Mouse (Mus musculus) MEL (cell line): ENCODE results near the gene Ext2. TPM values are rescaled to one million over a fixed set of nuclear protein-coding genes. Genes with fewer than 3 reads are reported as not detected.

Experiments
- DNase-seq: peaks from one replicate; pipeline ENCODE4 v3.0.0; 2011; ENCODE audit warnings: low read depth, low spot score
- H3K27ac ChIP-seq: 2 replicates; pipeline ENCODE4 v1.5.1; 2012; ENCODE audit warnings: low read depth, mild to moderate bottlenecking, control low read depth, low read length, moderate library complexity; ENCODE audit not compliant: control insufficient read depth
- H3K27me3 ChIP-seq, 2 experiments: fragments of 150-350 bp in 1 of 2; sonication (generic) in 1 of 2; 2 replicates each; pipeline ENCODE4 v1.6.1; 2012; ENCODE audit warnings: low read length in 2 of 2, mild to moderate bottlenecking in 2 of 2, improper control_type of control experiment in 1 of 2, moderate library complexity in 1 of 2; ENCODE audit not compliant: insufficient read depth in 2 of 2, control insufficient read depth in 1 of 2
- H3K36me3 ChIP-seq, 2 experiments: 2 replicates each; pipeline ENCODE4 v1.6.1; 2012 to 2014; ENCODE audit warnings: low read length in 2 of 2, improper control_type of control experiment in 1 of 2, inconsistent platforms in 1 of 2, mild to moderate bottlenecking in 1 of 2; ENCODE audit not compliant: insufficient read depth in 2 of 2, control insufficient read depth in 1 of 2
- H3K4me1 ChIP-seq, 2 experiments: fragments of 150-350 bp in 1 of 2; sonication (generic) in 1 of 2; 2 replicates each; pipeline ENCODE4 v1.6.1; 2012; ENCODE audit warnings: low read length in 2 of 2, improper control_type of control experiment in 1 of 2, mild to moderate bottlenecking in 1 of 2; ENCODE audit not compliant: insufficient read depth in 2 of 2, control insufficient read depth in 1 of 2
- H3K4me3 ChIP-seq, 2 experiments: fragments of 150-350 bp in 1 of 2; sonication (generic) in 1 of 2; 2 replicates each; pipeline ENCODE4 v1.5.1; 2012; ENCODE audit warnings: low read depth in 2 of 2, low read length in 2 of 2, mild to moderate bottlenecking in 2 of 2, moderate library complexity in 2 of 2, control low read depth in 1 of 2, improper control_type of control experiment in 1 of 2; ENCODE audit not compliant: control insufficient read depth in 1 of 2, insufficient read depth in 1 of 2
- H3K79me2 ChIP-seq: 2 replicates; pipeline ENCODE4 v1.6.1; 2012; ENCODE audit warnings: mild to moderate bottlenecking, low read length, moderate library complexity; ENCODE audit not compliant: control insufficient read depth, poor library complexity, insufficient read depth
- H3K9ac ChIP-seq: 2 replicates; pipeline ENCODE4 v1.6.1; 2012; ENCODE audit warnings: low read depth, mild to moderate bottlenecking, control low read depth, low read length, moderate library complexity; ENCODE audit not compliant: control insufficient read depth, poor library complexity, severe bottlenecking
- H3K9me3 ChIP-seq: fragments of 150-350 bp; sonication (generic); replicated peaks from 2 replicates; pipeline ENCODE4 v1.6.1; 2012; ENCODE audit warnings: mild to moderate bottlenecking, low read length, improper control_type of control experiment, moderate library complexity; ENCODE audit not compliant: insufficient read depth
- CTCF ChIP-seq, 3 experiments: IDR thresholded peaks in 2 of 3; conservative IDR thresholded peaks in 1 of 3; 2 replicates each; pipeline ENCODE4 v1.5.1; 2011 to 2012; ENCODE audit warnings: low read length in 3 of 3, low read depth in 2 of 3, mild to moderate bottlenecking in 2 of 3, improper control_type of control experiment in 1 of 3, inconsistent platforms in 1 of 3, mixed read lengths in 1 of 3, moderate library complexity in 1 of 3; ENCODE audit not compliant: control insufficient read depth in 1 of 3, insufficient read depth in 1 of 3, poor library complexity in 1 of 3, severe bottlenecking in 1 of 3
- ELF1 ChIP-seq: IDR thresholded peaks from 2 replicates; pipeline ENCODE4 v1.6.1; 2014; ENCODE audit warnings: low read depth, mild to moderate bottlenecking, inconsistent platforms, low read length, improper control_type of control experiment, moderate library complexity
- EP300 ChIP-seq, 2 experiments: IDR thresholded peaks; 2 replicates each; pipeline ENCODE4 v1.6.1; 2011; ENCODE audit warnings: improper control_type of control experiment in 2 of 2, low read length in 2 of 2, low read depth in 1 of 2, mild to moderate bottlenecking in 1 of 2
- GABPA ChIP-seq: IDR thresholded peaks from 2 replicates; pipeline ENCODE4 v1.6.1; 2012; ENCODE audit warnings: low read depth, mild to moderate bottlenecking, inconsistent platforms, low read length, improper control_type of control experiment, moderate library complexity
- GATA1 ChIP-seq: IDR thresholded peaks from 2 replicates; pipeline ENCODE4 v1.6.1; 2011; ENCODE audit warnings: low read depth, low read length, improper control_type of control experiment
- MAX ChIP-seq: IDR thresholded peaks from 2 replicates; pipeline ENCODE4 v1.6.1; 2011; ENCODE audit warnings: low read length, improper control_type of control experiment
- MAZ ChIP-seq: IDR thresholded peaks from 2 replicates; pipeline ENCODE4 v1.6.1; 2012; ENCODE audit warnings: low read depth, mild to moderate bottlenecking, inconsistent platforms, low read length, improper control_type of control experiment
- MXI1 ChIP-seq: IDR thresholded peaks from 2 replicates; pipeline ENCODE4 v1.6.1; 2011; ENCODE audit warnings: mild to moderate bottlenecking, low read depth, low read length, improper control_type of control experiment
- NELFE ChIP-seq: IDR thresholded peaks from 2 replicates; pipeline ENCODE4 v1.6.1; 2011; ENCODE audit warnings: low read depth, low read length, improper control_type of control experiment
- SMC3 ChIP-seq: IDR thresholded peaks from 2 replicates; pipeline ENCODE4 v1.6.1; 2011; ENCODE audit warnings: low read depth, low read length, improper control_type of control experiment
- TAL1 ChIP-seq: IDR thresholded peaks from 2 replicates; pipeline ENCODE4 v1.6.1; 2012; ENCODE audit warnings: mild to moderate bottlenecking, inconsistent platforms, low read length, moderate library complexity, mixed read lengths
- TBP ChIP-seq: IDR thresholded peaks from 2 replicates; pipeline ENCODE4 v1.8.0; 2011; ENCODE audit warnings: low read depth, low read length, improper control_type of control experiment
- TCF12 ChIP-seq: IDR thresholded peaks from 2 replicates; pipeline ENCODE4 v1.6.1; 2014; ENCODE audit warnings: low read depth, mild to moderate bottlenecking, inconsistent platforms, low read length, improper control_type of control experiment, moderate library complexity
- USF1 ChIP-seq: IDR thresholded peaks from 2 replicates; pipeline ENCODE4 v1.6.1; 2014; ENCODE audit warnings: low read depth, mild to moderate bottlenecking, inconsistent platforms, low read length, improper control_type of control experiment, moderate library complexity
- USF2 ChIP-seq, 2 experiments: IDR thresholded peaks; 2 replicates each; pipeline ENCODE4 v1.6.1; 2011 to 2012; ENCODE audit warnings: improper control_type of control experiment in 2 of 2, low read length in 2 of 2, borderline replicate concordance in 1 of 2, inconsistent platforms in 1 of 2, low read depth in 1 of 2, mild to moderate bottlenecking in 1 of 2; ENCODE audit not compliant: insufficient read depth in 1 of 2
- ZNF384 ChIP-seq: IDR thresholded peaks from 2 replicates; pipeline ENCODE4 v1.6.1; 2012; ENCODE audit warnings: low read depth, mild to moderate bottlenecking, inconsistent platforms, low read length, improper control_type of control experiment
- polyA plus RNA-seq, 2 experiments: library from polyadenylated mRNA; stranded (reverse) in 1 of 2; unstranded in 1 of 2; fragments of >175 nt in 1 of 2; fragments of >200 nt in 1 of 2; gene quantifications; 2 replicates each; pipeline versions ENCODE4 v1.2.1 to v1.2.4; 2012; ENCODE audit warnings: low replicate concordance in 2 of 2, low read depth in 1 of 2; ENCODE audit not compliant: insufficient read length in 2 of 2, insufficient read depth in 1 of 2, missing spikeins in 1 of 2
- total RNA-seq: library from RNA; depleted of rRNA; stranded (reverse); fragments of 300-350 nt; gene quantifications from 2 replicates; pipeline ENCODE4 v1.2.3, GENCODE M21; 2012

Gene Ext2
- total and polyA plus RNA-seq, 3 experiments, result 33.7 to 66.8 TPM; not detected in 1

GRCm38 (mm10) chr2:93817791-93818190 is 4.6 kb downstream of the Ext2 start:
- Histone ChIP-seq H3K36me3 (no peaks in the 10 kb centered on the region; a peak in 2 of 4 replicates), H3K9ac (no peak overlapping the region), H3K4me3 (no peak overlapping the region), H3K4me1 (peaks cover 3 to 14% of the 10 kb centered on the region in 2 experiments; a peak in 3 of 4 replicates), H3K79me2 (peaks cover 1% of the 10 kb centered on the region), H3K27me3 (no peaks in the 10 kb centered on the region), H3K9me3 (no peaks in the 10 kb centered on the region), H3K27ac (no peak overlapping the region)
- DNase-seq, result peak; percentile 51
- peak; percentile 44; the same call in 1 of the 2 replicates for TF ChIP-seq ZNF384
- no peak for TF ChIP-seq GATA1
- no peak for TF ChIP-seq MXI1
- TF ChIP-seq TCF12, result peak; percentile 29; the same call in 1 of the 2 replicates
- no peak for TF ChIP-seq GABPA
- TF ChIP-seq EP300 (IDR thresholded peaks at IDR 0.05; ENCODE audit: low read depth in 1 of 2, low read length in 2 of 2), result peak in 1 of 2 experiments; percentile 33; a peak in 2 of 4 replicates
- TF ChIP-seq CTCF (IDR thresholded peaks at IDR 0.05 in 2 of 3, conservative IDR thresholded peaks at IDR 0.05 in 1 of 3; ENCODE audit: control insufficient read depth in 1 of 3, insufficient read depth in 1 of 3, low read depth in 2 of 3, low read length in 3 of 3, poor library complexity in 1 of 3, severe bottlenecking in 1 of 3), result no peak

- H3K36me3 ChIP-seq, result peaks cover 0 to 3% of the 10 kb centered on the region in 2 experiments; a peak in 2 of 4 replicates
- no peaks in the 10 kb centered on the region for H3K27me3 ChIP-seq
- no peak for DNase-seq
- H3K9ac ChIP-seq, result no peak overlapping the region
- no peak overlapping the region for H3K27ac ChIP-seq
- H3K4me3 ChIP-seq, result no peak overlapping the region
- no peaks in the 10 kb centered on the region; the same call in 1 of the 2 replicates for H3K79me2 ChIP-seq
- TF ChIP-seq USF2 (IDR thresholded peaks at IDR 0.05; ENCODE audit: borderline replicate concordance in 1 of 2, insufficient read depth in 1 of 2, low read depth in 1 of 2, low read length in 2 of 2) (no peak), MXI1 (no peak), MAZ (no peak), ELF1 (no peak), USF1 (no peak), SMC3 (no peak), MAX (no peak), TCF12 (no peak), TAL1 (no peak), NELFE (no peak), TBP (no peak)
- H3K4me1 ChIP-seq, result peaks cover 3 to 5% of the 10 kb centered on the region in 2 experiments; a peak in 3 of 4 replicates
- H3K9me3 ChIP-seq, result no peaks in the 10 kb centered on the region
These were observed 9.0 kb downstream of the Ext2 start for GRCm38 (mm10) chr2:93813343-93813742.
